Mouse (Mus musculus) subcutaneous adipose tissue, adult 2 months (tissue): ENCODE results near the gene Gm7030. TPM values are rescaled to one million over a fixed set of nuclear protein-coding genes. Genes with fewer than 3 reads are reported as not detected.

Source experiments
- polyA plus RNA-seq: library from polyadenylated mRNA; depleted of rRNA; stranded (reverse); fragments of >200 nt; gene quantifications from 2 replicates; pipeline ENCODE4 v1.2.3, GENCODE M21; 2012; ENCODE audit warnings: low replicate concordance; rRNA removed

Gm7030 gene
- 0.33 TPM in 1 of 2 replicates, not detected in the other for polyA plus RNA-seq

DNA sequence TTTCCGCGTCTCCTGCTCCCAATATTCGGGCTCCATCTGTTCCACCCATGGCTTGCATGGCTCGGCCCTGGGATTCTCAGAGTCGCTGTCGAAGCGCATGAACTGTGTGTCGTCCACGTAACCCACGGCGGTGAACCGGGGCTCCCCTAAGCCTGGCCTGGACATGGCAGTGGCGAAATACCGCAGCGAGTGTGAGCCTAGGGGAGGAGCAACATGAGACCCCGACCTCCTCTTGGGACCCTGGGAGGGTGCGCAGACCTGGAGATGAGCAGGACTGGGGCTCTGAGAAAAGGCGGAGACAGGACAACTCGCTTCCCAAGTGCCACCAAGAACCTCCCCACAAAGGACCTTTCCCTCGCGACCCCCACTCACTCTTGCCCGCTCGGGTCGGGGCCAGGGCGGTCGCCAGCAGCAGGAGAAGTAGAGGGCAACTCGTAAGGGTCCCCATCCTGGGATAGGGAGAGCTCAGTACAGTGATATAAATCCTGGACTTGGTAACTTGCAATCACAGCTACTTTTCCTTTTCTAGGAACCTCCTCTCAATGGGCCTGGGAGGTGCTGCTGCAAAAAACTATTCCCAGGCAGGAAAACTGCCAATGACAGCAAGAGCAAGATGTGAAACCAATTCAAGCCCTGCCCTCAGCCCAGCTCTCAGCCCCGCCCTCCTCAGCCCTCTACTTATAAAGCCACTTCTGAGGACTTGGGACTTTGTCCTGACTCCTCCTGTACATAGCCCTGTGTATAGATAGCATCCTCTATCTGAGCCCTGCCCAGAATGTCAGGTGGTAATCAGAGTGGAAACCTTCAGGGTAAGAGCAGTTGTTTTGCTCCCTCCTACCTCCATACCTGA, at the start of gene Gm7030:
Gene Gm7030, minus strand, starts transcription at position 458 of the 850 bp plus-strand sequence.

DNA sequence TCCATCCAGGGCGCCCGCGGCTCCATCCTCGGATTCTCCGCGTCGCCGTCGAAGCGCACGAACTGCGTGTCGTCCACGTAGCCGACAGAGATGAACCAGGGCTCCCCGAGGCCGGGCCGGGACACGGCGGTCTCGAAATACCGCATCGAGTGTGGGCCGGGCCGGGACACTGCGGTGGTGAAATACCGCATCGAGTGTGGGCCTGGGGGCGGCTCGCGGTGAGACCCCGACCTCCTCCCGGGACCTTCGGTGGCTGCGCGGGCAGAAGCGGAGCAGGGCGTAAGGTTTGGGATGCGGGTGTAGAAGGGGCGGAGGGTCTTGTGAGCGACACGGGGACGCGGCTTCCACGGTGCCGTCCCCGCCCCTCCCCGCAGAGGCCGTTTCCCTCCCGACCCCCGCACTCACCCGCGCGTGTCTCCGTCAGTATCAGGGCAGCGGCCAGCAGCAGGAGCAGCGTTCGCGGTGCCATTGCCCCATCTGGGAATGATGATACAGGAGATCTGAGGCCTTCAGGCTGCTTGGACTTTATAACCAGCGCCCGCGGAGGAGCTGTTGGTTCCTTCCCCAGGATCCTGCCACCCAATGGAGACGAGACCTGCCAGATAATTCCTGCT, 38.9 kb upstream of the Gm7030 start, which contains the start of gene Gm8909:
Gene Gm8909, minus strand, starts transcription at position 499 of the 614 bp plus-strand sequence.

GRCm38 (mm10) chr17:36121352-36122020, 7.7 kb downstream of the Gm7030 start, which contains the start of gene Gm19684:
Gene Gm19684, plus strand, starts transcription at chr17:36121678.

Other genes starting within 250 kb of the Gm7030 start
- gene Dhx16, start 249.6 kb downstream of the Gm7030 start, polyA plus RNA-seq = 59.8 and 74.9 TPM in 2 replicates
- 56.2 and 59.4 TPM in 2 replicates for gene 2310061I04Rik, start 232.0 kb downstream of the Gm7030 start, polyA plus RNA-seq
- 55.6 and 80.0 TPM in 2 replicates for gene Atat1, start 219.3 kb downstream of the Gm7030 start, polyA plus RNA-seq
- gene Mrps18b, start 213.0 kb downstream of the Gm7030 start, polyA plus RNA-seq = 122 and 128 TPM in 2 replicates
- gene Ppp1r10, start 213.0 kb downstream of the Gm7030 start, polyA plus RNA-seq = 18.8 and 32.6 TPM in 2 replicates
- gene Abcf1, start 159.7 kb downstream of the Gm7030 start, polyA plus RNA-seq = 61.7 and 91.3 TPM in 2 replicates
- gene Gnl1, start 149.6 kb downstream of the Gm7030 start, polyA plus RNA-seq = 23.8 and 31.5 TPM in 2 replicates
- gene Prr3, start 149.2 kb downstream of the Gm7030 start, polyA plus RNA-seq = 18.8 and 28.7 TPM in 2 replicates
- 2.8 and 14.8 TPM in 2 replicates for gene H2-T24, start 108.9 kb downstream of the Gm7030 start, polyA plus RNA-seq
- 124 and 208 TPM in 2 replicates for gene H2-T23, start 96.6 kb downstream of the Gm7030 start, polyA plus RNA-seq
- gene H2-T22, start 86.7 kb downstream of the Gm7030 start, polyA plus RNA-seq = 82.2 and 154 TPM in 2 replicates
- 0.14 TPM in 1 of 2 replicates, not detected in the other for gene Gm6034, start 86.5 kb downstream of the Gm7030 start, polyA plus RNA-seq
- gene Gm11127, start 71.1 kb downstream of the Gm7030 start, polyA plus RNA-seq = 0.21 and 0.52 TPM in 2 replicates
- gene Gm19684, start 7.7 kb downstream of the Gm7030 start, polyA plus RNA-seq = 0.33 and 0.83 TPM in 2 replicates
- gene Gm8909, start 39.1 kb upstream of the Gm7030 start, polyA plus RNA-seq = not detected in 2 replicates
- gene H2-T3, start 60.9 kb upstream of the Gm7030 start, polyA plus RNA-seq = 0.13 TPM in 1 of 2 replicates, not detected in the other
- 59.1 and 59.4 TPM in 2 replicates for gene Rpp21, start 128.6 kb upstream of the Gm7030 start, polyA plus RNA-seq
- gene Trim39, start 142.8 kb upstream of the Gm7030 start, polyA plus RNA-seq = 9.9 and 19.6 TPM in 2 replicates
- gene H2-M10.2, start 157.1 kb upstream of the Gm7030 start, polyA plus RNA-seq = not detected in 2 replicates
- gene H2-M10.1, start 196.7 kb upstream of the Gm7030 start, polyA plus RNA-seq = not detected in 2 replicates
- gene H2-M10.3, start 239.0 kb upstream of the Gm7030 start, polyA plus RNA-seq = not detected in 2 replicates